Mouse (Mus musculus): ENCODE measurements around the gene Mrpl28. TPM values are rescaled to one million over a fixed set of nuclear protein-coding genes. Genes with fewer than 3 reads are reported as not detected.
"Not testable (repeated sequence)": the region's sequence is repeated elsewhere in the genome, so short reads cannot be mapped to it uniquely, and the experiment has no call there.

Gene Mrpl28
- polyA plus RNA-seq, 1 experiment: 169 TPM

DNA sequence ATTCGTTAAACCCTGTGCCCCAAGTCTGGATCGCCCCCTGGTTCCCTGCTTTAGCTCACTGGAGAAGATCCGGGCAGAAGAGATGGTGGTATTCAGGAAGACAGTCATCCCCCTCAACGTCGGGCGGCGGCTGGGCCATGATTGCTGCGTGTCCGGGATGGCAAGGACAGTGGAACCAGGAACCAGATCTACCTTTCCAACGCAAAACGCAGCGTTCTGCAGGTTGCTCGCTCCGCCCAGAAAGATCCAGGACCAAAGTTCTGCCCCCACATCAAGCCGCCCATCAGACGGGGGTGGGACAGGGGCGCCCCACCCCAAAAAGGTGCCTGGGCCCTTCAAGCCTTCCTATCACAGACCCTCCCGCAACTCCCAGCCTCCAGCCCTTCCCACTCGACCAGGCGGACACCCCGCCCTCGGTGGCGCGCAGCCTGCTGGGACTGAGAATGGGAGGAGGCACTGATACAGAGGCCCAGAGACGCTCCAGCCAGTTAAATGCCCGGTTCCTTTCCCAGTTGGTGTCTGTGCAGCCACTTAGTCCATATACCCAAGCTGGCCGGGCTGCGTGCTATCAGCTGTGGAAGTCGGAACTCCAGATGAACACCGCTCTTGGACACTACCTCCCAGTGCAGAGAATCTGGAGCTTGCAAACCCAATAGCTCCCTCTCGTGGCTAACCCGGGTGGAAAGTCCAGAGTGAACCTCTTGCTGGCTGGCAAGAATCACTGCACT is 33.2 kb upstream of the Mrpl28 start, which contains the start of gene Decr2:
Gene Decr2 (minus strand): TSS at position 433 of the 728 bp plus-strand sequence.
- TF ChIP-seq CTCF (IDR thresholded peaks at IDR 0.05; ENCODE audit: control insufficient read depth, insufficient read depth, insufficient read length): peak; percentile 63
- TF ChIP-seq MYOD1 (IDR thresholded peaks at IDR 0.05; ENCODE audit: control insufficient read depth, insufficient read length, low read depth): no peak
- Histone ChIP-seq H3K79me2 (ENCODE audit: control insufficient read depth, insufficient read depth) (no peaks in the 10 kb centered on the region), H3K36me3 (ENCODE audit: control insufficient read depth, insufficient read depth) (no peaks in the 10 kb centered on the region)

DNA sequence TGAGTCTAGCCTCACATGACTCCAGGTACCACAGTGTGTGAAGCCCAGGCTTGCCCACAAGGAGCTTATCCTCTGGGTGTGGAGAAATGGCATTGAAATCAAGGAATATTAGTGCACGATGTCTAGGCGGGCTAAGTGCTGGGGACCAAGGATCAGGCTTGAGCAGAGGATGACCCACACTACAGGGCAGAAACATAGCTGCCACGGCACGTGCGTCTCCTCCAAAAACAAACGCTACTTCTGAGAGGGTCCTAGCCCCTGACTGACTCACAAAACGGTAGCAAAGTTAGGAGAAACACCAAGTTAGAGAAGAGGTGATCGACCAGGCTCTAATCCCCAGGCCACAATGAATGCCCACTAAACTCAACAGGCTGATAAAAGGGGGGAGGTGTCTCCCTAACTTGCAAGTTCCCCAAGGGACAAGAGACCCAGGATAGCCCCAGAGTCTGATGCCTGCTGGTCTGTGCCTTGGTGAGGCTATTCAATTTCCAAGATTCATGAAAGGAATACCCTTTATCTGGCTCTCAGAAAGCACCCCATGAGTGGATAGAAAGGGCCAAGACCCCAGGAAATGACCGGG is 28.7 kb upstream of the Mrpl28 start:
- no peaks in the 10 kb centered on the region for H3K27me3 ChIP-seq (ENCODE audit: control insufficient read depth, insufficient read depth, insufficient read length)
- no peaks in the 10 kb centered on the region for H3K79me3 ChIP-seq (ENCODE audit: low read depth)
- peak overlapping the region; percentile 74 for H3ac ChIP-seq (ENCODE audit: control insufficient read depth, insufficient read length, low read depth)
- H3K4me3 ChIP-seq (ENCODE audit: insufficient read depth, poor library complexity, severe bottlenecking): peak overlapping the region; percentile 37
- TF ChIP-seq MYOG (IDR thresholded peaks at IDR 0.05; ENCODE audit: control insufficient read depth, extremely low read depth, insufficient read length): no peak
- no peak for TF ChIP-seq MYOD1 (IDR thresholded peaks at IDR 0.05; ENCODE audit: control insufficient read depth, insufficient read length, low read depth)
- no peak for TF ChIP-seq CTCF (IDR thresholded peaks at IDR 0.05; ENCODE audit: control insufficient read depth, insufficient read depth, insufficient read length)
- H3K79me2 ChIP-seq (ENCODE audit: control insufficient read depth, insufficient read depth): no peaks in the 10 kb centered on the region
- no peaks in the 10 kb centered on the region for H3K36me3 ChIP-seq (ENCODE audit: control insufficient read depth, insufficient read depth)

More for the DNA sequence above, 33.2 kb upstream of the Mrpl28 start, which contains the start of gene Decr2:
- Histone ChIP-seq H3K4me3 (ENCODE audit: insufficient read depth, poor library complexity, severe bottlenecking) (peak within 1 kb of the TSS; percentile 36), H3K79me3 (ENCODE audit: low read depth) (no peaks in the 10 kb centered on the region), H3ac (ENCODE audit: control insufficient read depth, insufficient read length, low read depth) (peak within 1 kb of the TSS; percentile 61), H3K27me3 (ENCODE audit: control insufficient read depth, insufficient read depth, insufficient read length) (no peaks in the 10 kb centered on the region)

DNA sequence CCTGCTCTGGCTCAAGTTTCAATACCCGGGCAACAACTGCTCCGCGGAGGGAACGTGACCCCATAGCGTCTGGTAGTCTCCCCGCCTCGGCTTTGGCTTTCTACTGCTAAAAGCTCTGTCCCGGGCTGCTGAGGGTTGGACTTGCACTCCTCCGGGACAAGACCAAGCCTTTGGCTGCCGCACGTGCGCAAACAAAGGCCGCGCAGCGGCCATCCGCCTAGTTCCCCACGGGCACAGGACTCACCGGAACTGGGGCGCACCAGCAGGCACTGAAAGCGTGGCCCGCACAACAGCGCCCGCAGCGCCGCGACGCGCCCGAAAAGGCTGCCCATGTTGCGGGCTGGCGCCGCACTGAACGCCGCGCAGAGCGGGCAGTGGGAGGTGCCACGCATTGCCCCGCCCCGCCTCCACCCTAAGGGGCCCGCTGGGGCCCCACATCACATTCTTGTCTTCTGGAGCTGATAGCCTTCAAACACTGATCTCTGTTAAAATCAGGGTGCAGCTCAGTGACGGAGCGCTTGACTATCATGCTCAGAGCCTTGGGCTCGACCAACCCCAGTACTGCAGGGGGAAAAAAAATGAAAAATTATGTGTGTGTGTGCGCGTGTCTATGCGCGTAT is 28.1 kb upstream of the Mrpl28 start, which contains the start of gene Nme4:
Gene Nme4 (minus strand): TSS at position 482 of the 620 bp plus-strand sequence.
- TF ChIP-seq MAX (IDR thresholded peaks at IDR 0.05) (peak; percentile 44), MYOG (IDR thresholded peaks at IDR 0.05; ENCODE audit: control insufficient read depth, extremely low read depth, insufficient read length) (no peak), USF1 (IDR thresholded peaks at IDR 0.05; ENCODE audit: low read depth) (peak; percentile 3)
- Histone ChIP-seq H3ac (ENCODE audit: control insufficient read depth, insufficient read length, low read depth) (peak within 1 kb of the TSS; percentile 74), H3K4me3 (ENCODE audit: insufficient read depth, poor library complexity, severe bottlenecking) (peak within 1 kb of the TSS; percentile 37), H3K79me3 (ENCODE audit: low read depth) (no peaks in the 10 kb centered on the region), H3K27me3 (ENCODE audit: control insufficient read depth, insufficient read depth, insufficient read length) (no peaks in the 10 kb centered on the region), H3K36me3 (ENCODE audit: control insufficient read depth, insufficient read depth) (no peaks in the 10 kb centered on the region), H3K79me2 (ENCODE audit: control insufficient read depth, insufficient read depth) (no peaks in the 10 kb centered on the region)

DNA sequence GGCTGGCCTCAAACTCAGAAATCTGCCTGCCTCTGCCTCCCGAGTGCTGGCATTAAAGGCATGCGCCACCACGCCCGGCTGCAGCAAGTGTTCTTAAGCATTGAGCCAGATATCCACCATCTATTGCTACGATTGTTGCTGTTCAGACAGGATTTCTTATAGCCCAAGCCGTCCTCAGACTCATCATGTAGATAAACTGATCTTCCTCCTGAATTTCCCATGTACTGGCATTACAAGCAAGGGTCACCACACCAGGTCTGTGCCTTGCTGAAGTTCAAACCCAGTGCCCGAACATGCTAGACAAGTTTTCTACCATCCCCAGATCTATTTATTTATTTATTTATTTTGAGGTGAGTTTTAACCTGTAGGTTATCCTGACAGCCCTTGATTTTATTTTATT is 24.8 kb upstream of the Mrpl28 start:
- H3K27me3 ChIP-seq (ENCODE audit: control insufficient read depth, insufficient read depth, insufficient read length): no peaks in the 10 kb centered on the region
- no peak overlapping the region for H3K4me3 ChIP-seq (ENCODE audit: insufficient read depth, poor library complexity, severe bottlenecking)
- no peak overlapping the region for H3ac ChIP-seq (ENCODE audit: control insufficient read depth, insufficient read length, low read depth)
- no peaks in the 10 kb centered on the region for H3K79me2 ChIP-seq (ENCODE audit: control insufficient read depth, insufficient read depth)
- no peaks in the 10 kb centered on the region for H3K79me3 ChIP-seq (ENCODE audit: low read depth)
- TF ChIP-seq CEBPB (IDR thresholded peaks at IDR 0.05; ENCODE audit: low read depth) (no peak), FOSL1 (IDR thresholded peaks at IDR 0.05; ENCODE audit: insufficient read depth, low read length, poor library complexity, severe bottlenecking) (no peak), MYOD1 (IDR thresholded peaks at IDR 0.05; ENCODE audit: control insufficient read depth, insufficient read length, low read depth) (no peak), MYOG (IDR thresholded peaks at IDR 0.05; ENCODE audit: control insufficient read depth, extremely low read depth, insufficient read length) (no peak)
- no peaks in the 10 kb centered on the region for H3K36me3 ChIP-seq (ENCODE audit: control insufficient read depth, insufficient read depth)

DNA sequence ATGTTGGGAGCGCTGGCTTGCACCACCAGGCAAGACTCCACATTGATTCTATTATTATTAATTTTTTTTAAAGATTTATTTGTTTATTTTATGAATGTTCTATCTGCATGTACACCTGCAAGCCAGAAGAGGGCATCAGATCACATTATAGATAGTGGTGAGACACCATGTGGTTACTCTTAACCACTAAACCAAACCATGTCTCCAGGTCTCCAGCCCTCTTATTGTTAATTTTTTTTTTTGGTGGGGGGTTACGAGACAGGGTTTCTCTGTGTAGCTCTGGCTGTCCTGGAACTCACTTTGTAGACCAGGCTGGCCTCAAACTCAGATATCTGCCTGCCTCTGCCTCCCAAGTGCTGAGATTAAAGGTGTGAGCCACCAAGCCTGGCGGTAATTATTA is 24.0 kb upstream of the Mrpl28 start:
- H3K36me3 ChIP-seq (ENCODE audit: control insufficient read depth, insufficient read depth); H3ac ChIP-seq (ENCODE audit: control insufficient read depth, insufficient read length, low read depth); H3K79me2 ChIP-seq (ENCODE audit: control insufficient read depth, insufficient read depth); H3K79me3 ChIP-seq (ENCODE audit: low read depth); H3K27me3 ChIP-seq (ENCODE audit: control insufficient read depth, insufficient read depth, insufficient read length); H3K4me3 ChIP-seq (ENCODE audit: insufficient read depth, poor library complexity, severe bottlenecking): not testable (repeated sequence)

DNA sequence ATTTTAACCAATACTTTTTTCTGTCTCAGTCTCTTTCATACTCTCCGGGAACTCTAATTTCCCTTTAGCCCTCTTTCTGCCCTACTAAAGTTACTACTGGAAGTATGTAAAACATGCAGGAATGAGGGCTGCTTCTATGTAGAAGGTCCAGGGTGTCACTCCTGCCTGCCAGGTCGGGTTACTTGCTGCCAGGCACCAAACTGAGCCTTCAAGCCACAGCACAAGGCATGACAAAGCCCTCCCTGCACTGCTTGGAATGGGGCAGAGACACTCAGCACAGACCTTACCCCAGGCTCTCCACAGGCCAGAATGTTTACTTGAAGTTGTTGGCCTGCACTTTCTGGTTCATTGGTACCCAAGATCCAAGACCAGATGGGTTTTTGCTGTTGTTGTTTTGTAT is 23.1 kb upstream of the Mrpl28 start:
- H3K4me3 ChIP-seq (ENCODE audit: insufficient read depth, poor library complexity, severe bottlenecking): no peak overlapping the region
- no peak for TF ChIP-seq MAX (IDR thresholded peaks at IDR 0.05)
- TF ChIP-seq CTCF (IDR thresholded peaks at IDR 0.05; ENCODE audit: control insufficient read depth, insufficient read depth, insufficient read length): no peak

More for the DNA sequence above, 23.1 kb upstream of the Mrpl28 start:
- no peak overlapping the region for H3ac ChIP-seq (ENCODE audit: control insufficient read depth, insufficient read length, low read depth)
- no peaks in the 10 kb centered on the region for H3K27me3 ChIP-seq (ENCODE audit: control insufficient read depth, insufficient read depth, insufficient read length)
- H3K79me3 ChIP-seq (ENCODE audit: low read depth): no peaks in the 10 kb centered on the region
- no peaks in the 10 kb centered on the region for H3K79me2 ChIP-seq (ENCODE audit: control insufficient read depth, insufficient read depth)
- no peaks in the 10 kb centered on the region for H3K36me3 ChIP-seq (ENCODE audit: control insufficient read depth, insufficient read depth)
